Mouse (Mus musculus): Measurements from ENCODE around the gene Lrch1. TPM values are rescaled to one million over a fixed set of nuclear protein-coding genes. Genes with fewer than 3 reads are reported as not detected.

Lrch1 gene
- polyA plus RNA-seq, 1 experiment: 24.4 TPM

DNA sequence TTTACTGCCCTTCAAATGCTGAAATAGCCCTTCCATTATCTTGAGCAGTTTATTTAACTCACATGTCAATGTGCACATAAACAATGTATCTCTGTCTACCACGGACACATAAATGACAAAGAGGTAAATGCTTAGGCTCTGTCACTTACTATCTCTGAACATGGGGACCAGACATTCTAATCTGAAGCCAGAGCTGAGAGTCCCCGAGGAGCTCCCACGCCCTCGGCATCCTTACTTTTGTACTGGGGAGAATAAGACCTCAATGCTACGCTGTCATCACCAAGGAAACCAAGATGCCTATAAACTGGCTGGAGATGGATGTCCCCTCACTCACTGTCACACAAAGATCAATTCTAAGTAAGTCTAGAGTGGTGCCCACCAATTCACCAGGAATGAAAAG, 157.1 kb downstream of the Lrch1 start:
- no peaks in the 10 kb centered on the region for H3K4me1 ChIP-seq (ENCODE audit: control insufficient read depth, insufficient read depth, low read length)
- 52% methylated on average over 5 of the region's 5 CpGs for WGBS
- TF ChIP-seq CTCF (IDR thresholded peaks at IDR 0.05; ENCODE audit: borderline replicate concordance, insufficient read depth, low read depth, low read length) (no peak), POLR2A (IDR thresholded peaks at IDR 0.05; ENCODE audit: borderline replicate concordance, insufficient read depth, low read length) (no peak)
- H3K27ac ChIP-seq (ENCODE audit: insufficient read depth, low read length): no peak overlapping the region
- H3K4me3 ChIP-seq (replicated peaks; ENCODE audit: insufficient read depth, low read depth, low read length): no peak overlapping the region
- H3K27me3 ChIP-seq (ENCODE audit: control insufficient read depth, insufficient read depth, low read length): no peaks in the 10 kb centered on the region
- no peak for DNase-seq

DNA sequence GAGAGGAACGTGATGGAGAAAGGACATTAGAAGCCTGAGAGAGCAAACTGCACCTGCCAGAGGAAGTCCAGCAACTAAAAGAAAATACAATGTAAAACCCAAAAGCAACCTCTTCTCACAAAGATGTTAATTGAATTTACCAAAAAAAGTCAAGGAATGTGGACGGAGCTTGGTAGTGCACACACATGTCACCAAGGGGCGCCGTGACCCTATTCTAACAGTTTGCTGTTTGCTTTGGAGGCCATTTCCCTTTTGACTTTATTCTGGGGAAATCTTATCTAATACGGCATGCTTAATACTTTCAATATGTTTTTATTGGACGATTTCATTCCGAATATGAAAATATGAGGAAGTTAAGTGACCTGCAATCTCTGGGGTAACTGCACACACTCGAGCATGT, 158.9 kb downstream of the Lrch1 start:
- 87% methylated on average over 8 of the region's 8 CpGs for WGBS
- TF ChIP-seq CTCF (IDR thresholded peaks at IDR 0.05; ENCODE audit: borderline replicate concordance, insufficient read depth, low read depth, low read length): peak; percentile 47; the same call in 1 of the 2 replicates
- no peak for TF ChIP-seq POLR2A (IDR thresholded peaks at IDR 0.05; ENCODE audit: borderline replicate concordance, insufficient read depth, low read length)
- Histone ChIP-seq H3K4me3 (replicated peaks; ENCODE audit: insufficient read depth, low read depth, low read length) (no peak overlapping the region), H3K27me3 (ENCODE audit: control insufficient read depth, insufficient read depth, low read length) (no peaks in the 10 kb centered on the region), H3K27ac (ENCODE audit: insufficient read depth, low read length) (no peak overlapping the region), H3K4me1 (ENCODE audit: control insufficient read depth, insufficient read depth, low read length) (no peaks in the 10 kb centered on the region)
- DNase-seq: no peak

DNA sequence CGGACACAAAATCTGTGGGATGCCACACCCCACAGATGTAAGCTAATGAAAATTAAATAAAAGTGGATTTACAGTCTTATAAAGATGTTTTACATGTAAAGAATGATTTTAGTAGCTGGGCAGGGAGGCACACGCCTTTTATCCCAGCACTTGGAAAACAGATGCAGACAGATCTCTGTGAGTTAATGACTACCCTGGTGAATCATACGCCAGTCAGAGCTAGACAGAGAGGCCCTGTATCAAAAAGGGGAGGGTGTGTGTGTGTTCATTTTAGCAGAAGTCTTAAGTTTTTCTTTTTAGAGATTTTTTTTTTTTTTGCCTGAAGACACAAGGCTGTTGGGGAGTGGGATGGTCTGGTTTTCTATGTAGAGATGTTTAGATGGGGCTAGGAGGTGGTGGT, 160.0 kb downstream of the Lrch1 start:
- Histone ChIP-seq H3K4me1 (ENCODE audit: control insufficient read depth, insufficient read depth, low read length) (no peaks in the 10 kb centered on the region), H3K4me3 (replicated peaks; ENCODE audit: insufficient read depth, low read depth, low read length) (no peak overlapping the region), H3K27me3 (ENCODE audit: control insufficient read depth, insufficient read depth, low read length) (no peaks in the 10 kb centered on the region), H3K27ac (ENCODE audit: insufficient read depth, low read length) (no peak overlapping the region)
- WGBS: 94% methylated on average over 3 of the region's 3 CpGs
- TF ChIP-seq POLR2A (IDR thresholded peaks at IDR 0.05; ENCODE audit: borderline replicate concordance, insufficient read depth, low read length): no peak
- no peak for TF ChIP-seq CTCF (IDR thresholded peaks at IDR 0.05; ENCODE audit: borderline replicate concordance, insufficient read depth, low read depth, low read length)
- DNase-seq: no peak

GRCm38 (mm10) chr14:74784243-74784934, 163.3 kb downstream of the Lrch1 start:
- TF ChIP-seq CTCF (IDR thresholded peaks at IDR 0.05; ENCODE audit: borderline replicate concordance, insufficient read depth, low read depth, low read length) (no peak), POLR2A (IDR thresholded peaks at IDR 0.05; ENCODE audit: borderline replicate concordance, insufficient read depth, low read length) (no peak)
- Histone ChIP-seq H3K4me1 (ENCODE audit: control insufficient read depth, insufficient read depth, low read length) (no peaks in the 10 kb centered on the region), H3K27ac (ENCODE audit: insufficient read depth, low read length) (no peak overlapping the region), H3K4me3 (replicated peaks; ENCODE audit: insufficient read depth, low read depth, low read length) (no peak overlapping the region), H3K27me3 (ENCODE audit: control insufficient read depth, insufficient read depth, low read length) (no peaks in the 10 kb centered on the region)
- WGBS: 93% methylated on average over 11 of the region's 11 CpGs
- no peak for DNase-seq

- WGBS: 76% methylated on average over 10 of the region's 10 CpGs
- Histone ChIP-seq H3K27ac (ENCODE audit: insufficient read depth, low read length) (no peak overlapping the region), H3K27me3 (ENCODE audit: control insufficient read depth, insufficient read depth, low read length) (no peaks in the 10 kb centered on the region), H3K4me3 (replicated peaks; ENCODE audit: insufficient read depth, low read depth, low read length) (no peak overlapping the region), H3K4me1 (ENCODE audit: control insufficient read depth, insufficient read depth, low read length) (no peaks in the 10 kb centered on the region)
- DNase-seq: no peak
- TF ChIP-seq CTCF (IDR thresholded peaks at IDR 0.05; ENCODE audit: borderline replicate concordance, insufficient read depth, low read depth, low read length) (no peak), POLR2A (IDR thresholded peaks at IDR 0.05; ENCODE audit: borderline replicate concordance, insufficient read depth, low read length) (no peak)
These were observed 173.5 kb downstream of the Lrch1 start for GRCm38 (mm10) chr14:74774046-74774619.

DNA sequence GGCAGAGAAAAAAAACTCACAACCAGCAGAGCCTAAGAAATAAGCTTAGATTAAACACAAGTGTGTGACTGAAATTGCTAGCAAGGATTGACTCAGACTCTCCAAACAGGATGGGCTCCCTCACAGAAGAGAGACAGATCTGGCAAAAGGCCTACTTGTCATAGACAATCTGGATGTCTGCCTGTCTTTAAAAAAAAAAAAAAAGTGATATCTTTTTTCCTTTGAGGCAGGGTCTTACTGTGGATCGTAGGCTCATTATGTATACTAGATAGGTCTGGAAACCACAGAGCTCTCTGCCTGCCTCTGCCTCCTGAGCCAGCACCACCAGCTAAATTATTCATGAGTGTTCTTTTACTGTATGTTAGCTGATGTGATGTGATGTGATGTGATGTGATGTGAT, 179.8 kb downstream of the Lrch1 start:
- Histone ChIP-seq H3K27me3 (ENCODE audit: control insufficient read depth, insufficient read depth, low read length) (no peaks in the 10 kb centered on the region), H3K4me1 (ENCODE audit: control insufficient read depth, insufficient read depth, low read length) (no peaks in the 10 kb centered on the region), H3K27ac (ENCODE audit: insufficient read depth, low read length) (no peak overlapping the region), H3K4me3 (replicated peaks; ENCODE audit: insufficient read depth, low read depth, low read length) (no peak overlapping the region)
- 61% methylated on average over 1 of the region's 1 CpGs for WGBS
- DNase-seq: no peak
- TF ChIP-seq CTCF (IDR thresholded peaks at IDR 0.05; ENCODE audit: borderline replicate concordance, insufficient read depth, low read depth, low read length): no peak
- no peak for TF ChIP-seq POLR2A (IDR thresholded peaks at IDR 0.05; ENCODE audit: borderline replicate concordance, insufficient read depth, low read length)

DNA sequence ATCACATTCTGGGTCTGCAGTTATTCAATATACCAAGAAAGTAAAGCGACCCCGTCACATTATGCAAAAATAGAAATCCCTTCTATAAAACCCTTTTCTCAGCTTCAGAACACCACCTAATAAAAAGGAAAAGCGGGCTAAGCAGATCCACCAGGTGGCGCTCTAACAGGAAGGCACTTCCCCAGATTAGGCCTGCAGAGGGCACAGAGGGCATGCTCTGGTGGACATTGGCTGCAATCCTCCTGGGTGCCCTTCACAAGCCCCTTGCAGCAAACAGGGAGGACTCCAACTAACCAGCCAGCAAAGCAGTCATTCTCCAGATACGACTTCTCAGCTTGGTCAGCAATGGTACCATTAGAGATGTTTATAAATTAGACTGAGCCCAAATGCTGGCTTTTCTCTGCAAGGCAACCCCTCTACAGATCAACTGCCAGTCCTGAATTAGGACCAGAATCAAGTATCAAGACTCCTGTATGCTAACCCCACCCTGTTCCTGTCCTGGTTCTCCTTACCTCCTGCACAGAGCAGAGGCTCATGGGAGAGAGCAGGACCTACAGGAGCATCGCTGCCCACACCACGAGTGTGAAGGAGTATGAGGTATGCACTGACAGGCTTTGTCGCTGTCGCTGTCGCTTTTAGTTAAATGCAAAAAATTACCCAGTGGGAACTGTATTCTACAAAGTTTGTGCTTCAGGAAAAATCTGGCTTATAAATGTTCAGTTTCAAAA, 183.3 kb downstream of the Lrch1 start:
- WGBS: 59% methylated on average over 10 of the region's 10 CpGs
- H3K4me3 ChIP-seq (replicated peaks; ENCODE audit: insufficient read depth, low read depth, low read length): no peak overlapping the region
- H3K4me1 ChIP-seq (ENCODE audit: control insufficient read depth, insufficient read depth, low read length): no peaks in the 10 kb centered on the region
- no peaks in the 10 kb centered on the region for H3K27me3 ChIP-seq (ENCODE audit: control insufficient read depth, insufficient read depth, low read length)
- no peak overlapping the region for H3K27ac ChIP-seq (ENCODE audit: insufficient read depth, low read length)
- DNase-seq: peak; percentile 61 to 76
- TF ChIP-seq POLR2A (IDR thresholded peaks at IDR 0.05; ENCODE audit: borderline replicate concordance, insufficient read depth, low read length) (no peak), CTCF (IDR thresholded peaks at IDR 0.05; ENCODE audit: borderline replicate concordance, insufficient read depth, low read depth, low read length) (peak; percentile 85)

Measured in cerebellum, adult 2 months (tissue).